Mouse (Mus musculus): ENCODE measurements around the gene Zfp451. TPM values are rescaled to one million over a fixed set of nuclear protein-coding genes. Genes with fewer than 3 reads are reported as not detected.
"Not testable (repeated sequence)": the region's sequence is repeated elsewhere in the genome, so short reads cannot be mapped to it uniquely, and the experiment has no call there.

Zfp451 gene
- total RNA-seq, 2 experiments from 2014 or later = 45.6 to 52.3 TPM

- no peak for DNase-seq (ENCODE audit: extremely low spot score in 1 of 2, low spot score in 1 of 2)
Measured at GRCm38 (mm10) chr1:33758488-33758887, 55.9 kb downstream of the Zfp451 start.

GRCm38 (mm10) chr1:33757491-33758041 lies 56.8 kb downstream of the Zfp451 start, which contains the start of gene Bag2:
Gene Bag2, minus strand, starts transcription at chr1:33757795.
- peak; percentile 29 to 49 for DNase-seq (ENCODE audit: extremely low spot score in 1 of 2, low spot score in 1 of 2)

- DNase-seq (ENCODE audit: extremely low spot score in 1 of 2, low spot score in 1 of 2) = no peak
Measured at GRCm38 (mm10) chr1:33757033-33757413, 57.4 kb downstream of the Zfp451 start.

- DNase-seq (ENCODE audit: extremely low spot score in 1 of 2, low spot score in 1 of 2) = no peak
Measured at GRCm38 (mm10) chr1:33756258-33757032, 58.0 kb downstream of the Zfp451 start.

- no peak for DNase-seq (ENCODE audit: extremely low spot score in 1 of 2, low spot score in 1 of 2)
Measured at GRCm38 (mm10) chr1:33755799-33756198, 58.6 kb downstream of the Zfp451 start.

GRCm38 (mm10) chr1:33754965-33755735 lies 59.2 kb downstream of the Zfp451 start:
- DNase-seq (ENCODE audit: extremely low spot score in 1 of 2, low spot score in 1 of 2) = no peak

- DNase-seq (ENCODE audit: extremely low spot score in 1 of 2, low spot score in 1 of 2) = no peak
Measured at GRCm38 (mm10) chr1:33754089-33754488, 60.3 kb downstream of the Zfp451 start.

- DNase-seq (ENCODE audit: extremely low spot score in 1 of 2, low spot score in 1 of 2) = no peak
Measured at GRCm38 (mm10) chr1:33751283-33751682, 63.1 kb downstream of the Zfp451 start.

- not testable (repeated sequence) for DNase-seq (ENCODE audit: extremely low spot score in 1 of 2, low spot score in 1 of 2)
Measured at GRCm38 (mm10) chr1:33749709-33750108, 64.7 kb downstream of the Zfp451 start.

GRCm38 (mm10) chr1:33749109-33749508 lies 65.3 kb downstream of the Zfp451 start:
- no peak for DNase-seq (ENCODE audit: extremely low spot score in 1 of 2, low spot score in 1 of 2)

GRCm38 (mm10) chr1:33745901-33746300 lies 68.5 kb downstream of the Zfp451 start:
- DNase-seq (ENCODE audit: extremely low spot score in 1 of 2, low spot score in 1 of 2) = no peak

GRCm38 (mm10) chr1:33744815-33745214 lies 69.6 kb downstream of the Zfp451 start:
- not testable (repeated sequence) for DNase-seq (ENCODE audit: extremely low spot score in 1 of 2, low spot score in 1 of 2)

- DNase-seq (ENCODE audit: extremely low spot score in 1 of 2, low spot score in 1 of 2) = peak in 1 of 2 experiments; percentile 43
Measured at GRCm38 (mm10) chr1:33742903-33743302, 71.5 kb downstream of the Zfp451 start.

GRCm38 (mm10) chr1:33739302-33739701 lies 75.1 kb downstream of the Zfp451 start:
- peak; percentile 82 to 96 for DNase-seq (ENCODE audit: extremely low spot score in 1 of 2, low spot score in 1 of 2)

GRCm38 (mm10) chr1:33738681-33739278 lies 75.6 kb downstream of the Zfp451 start:
- no peak for DNase-seq (ENCODE audit: extremely low spot score in 1 of 2, low spot score in 1 of 2)

GRCm38 (mm10) chr1:33738281-33738680 lies 76.1 kb downstream of the Zfp451 start:
- DNase-seq (ENCODE audit: extremely low spot score in 1 of 2, low spot score in 1 of 2) = no peak

- DNase-seq (ENCODE audit: extremely low spot score in 1 of 2, low spot score in 1 of 2) = no peak
Measured at GRCm38 (mm10) chr1:33734001-33734685, 80.3 kb downstream of the Zfp451 start.

- no peak for DNase-seq (ENCODE audit: extremely low spot score in 1 of 2, low spot score in 1 of 2)
Measured at GRCm38 (mm10) chr1:33733044-33733443, 81.4 kb downstream of the Zfp451 start.

GRCm38 (mm10) chr1:33725086-33725485 lies 89.3 kb downstream of the Zfp451 start:
- DNase-seq (ENCODE audit: extremely low spot score in 1 of 2, low spot score in 1 of 2) = no peak

- DNase-seq (ENCODE audit: extremely low spot score in 1 of 2, low spot score in 1 of 2) = no peak
Measured at GRCm38 (mm10) chr1:33724516-33724915, 89.9 kb downstream of the Zfp451 start.
